Mouse (Mus musculus) pancreas, adult 10 weeks (tissue): ENCODE data around the gene Zbtb42. TPM values are rescaled to one million over a fixed set of nuclear protein-coding genes. Genes with fewer than 3 reads are reported as not detected.

Source experiments
- polyA plus RNA-seq: library from polyadenylated mRNA; stranded (reverse); fragments of 350-450 nt; fragmentation: Illumina TruSeq; extraction: RNeasy Lipid Tissue Mini Kit (QIAGEN cat#74804); gene quantifications from one replicate; pipeline ENCODE4 v1.2.3, GENCODE M21; 2015; ENCODE audit warnings: low read depth, low replicate concordance; ENCODE audit not compliant: insufficient read depth

Zbtb42 gene
- 5.6 TPM for polyA plus RNA-seq

GRCm38 (mm10) chr12:112678555-112679026 is at the start of gene Zbtb42:
Gene Zbtb42, plus strand, starts transcription at chr12:112678828.

GRCm38 (mm10) chr12:112644180-112644854 is 34.3 kb upstream of the Zbtb42 start, which contains the start of gene Siva1:
Gene Siva1, plus strand, starts transcription at chr12:112644679.

GRCm38 (mm10) chr12:112674132-112675011 is 4.3 kb upstream of the Zbtb42 start, which contains the start of gene Akt1:
Gene Akt1, minus strand, starts transcription at chr12:112674884.

GRCm38 (mm10) chr12:112720216-112720615 is 41.6 kb downstream of the Zbtb42 start, which contains the start of gene Cep170b:
Gene Cep170b, plus strand, starts transcription at chr12:112720455.

Other genes starting within 250 kb of the Zbtb42 start
- 1.3 TPM for gene A530016L24Rik, start 189.4 kb upstream of the Zbtb42 start, polyA plus RNA-seq
- not detected for gene Tmem179, start 162.1 kb upstream of the Zbtb42 start, polyA plus RNA-seq
- 5.4 TPM for gene Inf2, start 90.0 kb upstream of the Zbtb42 start, polyA plus RNA-seq
- 1.4 TPM for gene Adssl1, start 58.8 kb upstream of the Zbtb42 start, polyA plus RNA-seq
- gene Siva1, start 34.1 kb upstream of the Zbtb42 start, polyA plus RNA-seq, result 14.2 TPM
- gene Akt1, start 3.9 kb upstream of the Zbtb42 start, polyA plus RNA-seq, result 35.9 TPM
- gene Cep170b, start 41.6 kb downstream of the Zbtb42 start, polyA plus RNA-seq, result 11.7 TPM
- 5.7 TPM for gene Pld4, start 81.8 kb downstream of the Zbtb42 start, polyA plus RNA-seq
- gene Ahnak2, start 123.8 kb downstream of the Zbtb42 start, polyA plus RNA-seq, result 6.0 TPM
- 1.8 TPM for gene Clba1, start 130.1 kb downstream of the Zbtb42 start, polyA plus RNA-seq
- gene Cdca4, start 150.6 kb downstream of the Zbtb42 start, polyA plus RNA-seq, result 3.2 TPM
- not detected for gene Gpr132, start 189.4 kb downstream of the Zbtb42 start, polyA plus RNA-seq